Mouse (Mus musculus): ENCODE results near the gene Cdk5. TPM values are rescaled to one million over a fixed set of nuclear protein-coding genes. Genes with fewer than 3 reads are reported as not detected.
A peak's percentile ranks its signal among the peaks of the same experiment; 100 is the strongest.

Gene Cdk5
- 100 to 1,000 TPM; 127 to 133 TPM for total RNA-seq (2021)

- peak; percentile 99 to 100 for DNase-seq (ENCODE audit: low spot score in 2 of 2)
- intact Hi-C loops (cut with DNase I), result loop anchor here (1.0 kb wide), 1 partner anchor 25 kb away; no protein-coding TSS in a partner anchor
These were observed at the start of gene Cdk5, which contains the start of gene Slc4a2 for GRCm38 (mm10) chr5:24423129-24424003. TSS of gene Cdk5 (minus strand) at chr5:24423530. TSS of gene Slc4a2 (plus strand) at chr5:24423837.

DNA sequence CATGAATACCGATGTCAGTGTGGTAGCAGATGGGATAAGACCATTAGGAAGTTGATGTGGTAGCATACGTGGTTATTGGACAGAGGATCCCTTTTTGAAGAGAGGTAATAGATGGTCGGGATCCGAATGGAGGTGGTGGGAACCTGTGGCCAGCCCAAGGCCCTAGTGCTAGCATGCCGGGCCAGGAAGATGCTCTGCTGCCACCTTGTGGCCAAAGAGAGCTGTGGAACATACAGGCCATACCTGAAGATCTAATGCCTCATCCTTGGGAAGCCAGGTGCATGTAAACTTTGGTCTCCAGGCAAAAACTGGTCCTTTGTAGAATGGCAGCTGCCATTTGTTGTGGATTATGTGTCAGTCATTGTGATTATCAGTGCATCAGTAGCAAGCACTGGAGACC is 47.3 kb upstream of the Cdk5 start:
- intact Hi-C loops (cut with DNase I), result no loop called here
- peak in 1 of 2 experiments; percentile 67 for DNase-seq (ENCODE audit: low spot score in 2 of 2)

DNA sequence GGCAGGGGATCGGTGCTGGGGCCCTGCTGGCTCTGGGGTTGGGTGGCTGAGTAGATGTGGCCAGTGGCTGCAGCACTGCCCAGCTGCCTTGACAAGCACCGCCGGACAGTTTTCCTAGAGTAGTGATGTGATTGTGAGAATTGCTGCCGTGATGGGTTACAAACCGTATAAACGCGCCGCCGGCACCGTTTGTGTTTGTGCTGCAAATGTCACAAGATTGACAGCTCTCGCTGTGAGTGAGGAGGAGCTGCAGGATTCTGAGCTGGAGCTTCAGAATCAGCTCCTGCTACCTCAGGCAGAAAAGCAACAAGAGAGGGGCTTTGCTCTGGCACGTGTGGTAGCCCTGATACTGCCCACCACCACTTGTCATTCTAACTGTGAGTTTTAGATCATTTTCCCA is 43.4 kb upstream of the Cdk5 start:
- DNase-seq (ENCODE audit: low spot score in 2 of 2), result no peak
- intact Hi-C loops (cut with DNase I), result no loop called here

DNA sequence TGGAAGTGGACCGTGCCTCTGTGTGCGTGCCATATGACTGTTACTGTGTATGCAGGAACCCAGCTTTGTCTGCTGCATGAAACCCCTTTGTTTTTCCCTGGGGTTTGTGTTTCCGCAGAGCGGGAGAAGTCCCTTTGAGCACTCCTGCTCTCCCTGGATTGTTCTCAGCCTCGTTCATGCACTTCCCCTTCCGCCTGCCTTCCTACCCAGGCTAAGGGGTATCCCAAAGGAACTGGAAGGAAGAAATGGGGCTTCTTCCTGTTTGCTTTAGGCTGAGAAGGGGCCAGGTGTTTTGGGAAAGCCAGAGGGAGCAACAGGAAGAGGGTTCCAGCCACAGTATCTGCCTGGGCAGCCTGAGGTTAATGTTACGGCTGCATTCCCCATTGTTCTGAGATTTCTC is 32.3 kb upstream of the Cdk5 start:
- intact Hi-C loops (cut with DNase I), result no loop called here
- DNase-seq (ENCODE audit: low spot score in 2 of 2), result no peak

GRCm38 (mm10) chr5:24455076-24455475 is 31.7 kb upstream of the Cdk5 start:
- intact Hi-C loops (cut with DNase I), result no loop called here
- no peak for DNase-seq (ENCODE audit: low spot score in 2 of 2)

DNA sequence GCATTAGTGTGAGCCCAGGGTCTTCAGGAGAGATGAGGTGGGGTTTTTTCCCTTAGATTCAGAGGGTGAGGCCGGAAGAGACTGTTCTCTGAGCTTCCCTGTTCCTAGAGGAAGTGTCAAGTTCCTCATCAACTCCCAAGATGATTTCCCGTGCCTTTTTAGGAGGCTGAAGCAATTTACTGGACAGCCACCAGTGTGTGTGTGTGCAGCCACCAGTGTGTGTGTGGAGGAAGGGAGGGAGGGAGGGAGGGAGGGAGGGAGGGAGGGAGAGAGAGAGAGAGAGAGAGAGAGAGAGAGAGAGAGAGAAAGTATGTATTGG is 30.6 kb upstream of the Cdk5 start:
- no peak for DNase-seq (ENCODE audit: low spot score in 2 of 2)
- intact Hi-C loops (cut with DNase I), result no loop called here

GRCm38 (mm10) chr5:24453283-24453984 is 30.1 kb upstream of the Cdk5 start:
- intact Hi-C loops (cut with DNase I), result no loop called here
- no peak for DNase-seq (ENCODE audit: low spot score in 2 of 2)

- intact Hi-C loops (cut with DNase I), result no loop called here
- DNase-seq (ENCODE audit: low spot score in 2 of 2), result no peak
These were observed 29.4 kb upstream of the Cdk5 start for GRCm38 (mm10) chr5:24452691-24453233.

GRCm38 (mm10) chr5:24452030-24452690 is 28.8 kb upstream of the Cdk5 start, which contains the start of gene Agap3:
TSS of gene Agap3 (plus strand) at chr5:24452177.
- DNase-seq (ENCODE audit: low spot score in 2 of 2), result peak; percentile 45 to 54
- intact Hi-C loops (cut with DNase I), result no loop called here

GRCm38 (mm10) chr5:24451264-24452029 is 28.1 kb upstream of the Cdk5 start:
- peak; percentile 84 to 91 for DNase-seq (ENCODE audit: low spot score in 2 of 2)
- intact Hi-C loops (cut with DNase I), result loop anchor here (1.0 kb wide), 1 partner anchor 26 kb away; no protein-coding TSS in a partner anchor

GRCm38 (mm10) chr5:24447624-24448298 is 24.4 kb upstream of the Cdk5 start, which contains the start of gene Tmub1:
TSS of gene Tmub1 (minus strand) at chr5:24447854.
- intact Hi-C loops (cut with DNase I), result loop anchor here (1.0 kb wide), 1 partner anchor 24 kb away; the partner anchor contains the start of genes Cdk5 and Slc4a2
- DNase-seq (ENCODE audit: low spot score in 2 of 2), result peak; percentile 87 to 90

DNA sequence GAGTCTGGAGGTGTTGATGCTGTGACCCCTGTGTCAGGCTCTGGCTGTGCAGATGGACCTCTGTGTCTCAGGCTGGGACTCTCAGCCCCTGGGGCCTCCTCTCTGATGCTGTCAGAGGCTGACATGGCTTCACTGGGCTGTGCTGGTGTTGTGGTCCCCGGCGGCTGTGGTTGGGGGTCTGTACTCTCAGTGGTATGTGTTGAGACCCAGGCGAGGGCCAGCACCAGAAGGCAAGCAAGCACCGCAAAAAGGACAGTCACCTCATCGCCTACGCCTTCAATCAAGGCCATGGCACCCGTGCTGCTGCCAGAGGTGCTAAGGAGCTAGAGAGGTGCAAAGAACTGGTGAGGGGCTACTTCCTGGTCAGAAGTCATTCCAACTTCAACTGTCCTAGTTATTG is 23.3 kb upstream of the Cdk5 start:
- intact Hi-C loops (cut with DNase I), result no loop called here
- DNase-seq (ENCODE audit: low spot score in 2 of 2), result no peak

DNA sequence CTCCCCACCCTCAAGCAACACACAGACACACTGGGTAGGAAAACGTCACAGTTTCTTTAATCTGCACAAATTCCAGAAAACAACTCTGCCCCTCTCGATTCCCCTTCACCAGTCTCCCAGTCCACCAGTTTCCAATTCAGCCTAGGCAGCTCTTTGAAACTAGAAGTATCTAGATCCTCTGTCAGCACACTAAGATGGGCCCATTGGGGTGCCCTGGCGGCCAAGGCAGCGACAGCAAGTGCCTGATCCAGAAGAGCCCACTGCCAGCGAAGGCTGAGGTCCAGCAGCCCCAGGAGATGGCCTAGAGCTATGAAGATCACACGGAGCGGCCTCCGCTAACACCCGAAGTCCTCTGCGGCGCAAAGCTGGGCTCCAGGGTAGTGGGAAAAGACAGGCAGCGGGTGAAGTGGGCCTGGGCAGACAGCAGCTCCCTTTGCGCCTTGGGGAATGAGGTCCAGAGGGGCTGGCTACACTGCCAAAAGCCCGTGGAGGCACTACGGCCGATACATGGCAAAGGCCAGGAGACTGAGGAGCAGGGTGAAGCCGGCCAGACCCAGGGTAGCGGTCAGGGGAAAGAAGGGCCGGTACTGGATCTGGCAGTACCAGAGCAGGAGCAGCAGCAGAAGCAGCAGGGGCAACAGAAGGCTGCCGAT is 22.2 kb upstream of the Cdk5 start:
- DNase-seq (ENCODE audit: low spot score in 2 of 2), result no peak
- intact Hi-C loops (cut with DNase I), result no loop called here

DNA sequence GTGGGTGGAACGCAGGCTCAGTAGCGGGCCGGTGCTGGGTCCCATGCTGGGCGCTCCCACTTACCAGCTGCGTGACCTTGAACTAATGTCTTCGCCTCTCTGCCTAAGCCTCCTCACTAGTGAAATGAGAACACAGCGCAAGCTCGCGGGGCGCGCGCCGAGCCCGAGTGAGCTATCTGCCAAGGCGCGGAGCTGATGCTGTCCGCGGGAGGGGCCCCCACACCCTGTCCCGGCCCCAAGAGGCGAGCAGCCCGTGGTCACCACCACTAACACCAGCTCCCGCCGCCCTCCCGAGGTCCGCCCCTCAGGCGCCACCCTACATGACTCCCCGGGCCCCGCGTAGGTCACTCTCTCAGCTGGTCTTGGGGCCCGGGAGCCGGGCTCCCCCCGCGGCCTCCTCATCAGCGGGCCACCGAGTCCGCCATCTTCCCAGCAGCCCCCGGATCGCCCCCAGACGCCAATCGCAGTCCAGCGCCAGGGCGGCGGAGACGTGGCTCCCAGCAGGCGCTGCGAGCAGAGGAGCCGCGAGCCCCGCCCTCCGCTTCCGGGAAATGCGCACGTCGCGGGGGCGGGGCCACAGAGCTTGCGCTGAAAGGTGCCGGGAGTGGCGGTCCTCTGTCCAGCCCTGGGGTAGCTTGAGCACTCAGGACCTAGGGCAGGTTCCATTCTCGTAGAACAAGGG is 21.6 kb upstream of the Cdk5 start, which contains the start of gene Fastk:
Gene Fastk, minus strand, starts transcription at position 542 of the 682 bp plus-strand sequence.
- DNase-seq (ENCODE audit: low spot score in 2 of 2), result peak; percentile 94 to 97
- intact Hi-C loops (cut with DNase I), result no loop called here

GRCm38 (mm10) chr5:24443927-24444326 is 20.6 kb upstream of the Cdk5 start:
- no peak for DNase-seq (ENCODE audit: low spot score in 2 of 2)
- intact Hi-C loops (cut with DNase I), result no loop called here

DNA sequence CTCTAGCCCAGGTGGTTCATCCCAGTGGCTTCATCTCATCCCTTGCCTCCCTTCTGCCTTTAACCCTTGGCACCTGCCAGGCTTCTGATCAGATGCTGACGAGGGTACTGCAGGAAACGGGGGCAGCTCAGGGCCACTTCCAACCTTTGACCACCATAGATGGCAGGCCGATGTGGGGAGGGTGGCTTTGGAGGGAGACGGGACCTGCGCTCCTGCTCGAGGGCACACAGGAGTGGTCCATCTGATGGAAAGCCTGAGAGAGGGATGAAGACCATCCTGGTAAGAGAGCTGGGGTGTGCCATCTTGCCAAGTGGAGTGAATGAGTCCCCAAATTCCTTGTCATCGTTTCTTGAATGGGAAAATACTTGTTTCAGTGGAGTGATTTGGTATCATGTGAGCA is 19.9 kb upstream of the Cdk5 start:
- no peak for DNase-seq (ENCODE audit: low spot score in 2 of 2)

GRCm38 (mm10) chr5:24442029-24442428 is 18.7 kb upstream of the Cdk5 start:
- intact Hi-C loops (cut with DNase I), result no loop called here
- DNase-seq (ENCODE audit: low spot score in 2 of 2), result no peak

More for the DNA sequence above, 19.9 kb upstream of the Cdk5 start:
- intact Hi-C loops (cut with DNase I), result no loop called here

Measured in left cerebral cortex, postnatal 36 days (tissue).